ENCODE assay signal across 8 mouse cellular contexts in genomic region chr4:46390390-46390970, GRCm38 (mm10). TPM values are rescaled to one million over a fixed set of nuclear protein-coding genes. Genes with fewer than 3 reads are reported as not detected.
DNase-seq lines count a peak whose midpoint lies in the region; ATAC-seq and TF ChIP-seq lines count a peak whose summit lies in the region.

No protein-coding gene starts in this region.

- peaks cover 4% of the 10 kb centered on the region; the same call in 1 of the 2 replicates for H3K4me1 ChIP-seq in hindbrain, postnatal 0 days (ENCODE audit: insufficient read depth, low read length)

- peaks cover 3% of the 10 kb centered on the region; the same call in 1 of the 2 replicates for H3K36me3 ChIP-seq in hindbrain, postnatal 0 days (ENCODE audit: insufficient read depth, low read length)

- DNase-seq in WW6 (ENCODE audit: low read depth, low spot score) = peak; percentile 73
- peak; percentile 77 to 81 for DNase-seq in cerebellum, postnatal 36 days
- DNase-seq in gastrocnemius, adult 2 months = peak; percentile 79
- DNase-seq in hindbrain, postnatal 0 days (ENCODE audit: low spot score) = peak; percentile 88
- DNase-seq in left cerebral cortex, adult 18-20 months (ENCODE audit: low spot score in 2 of 2) = peak; percentile 61 to 68
- peak; percentile 76 to 90 for DNase-seq in lung, postnatal 4 days
- DNase-seq in retina, postnatal 7 days (ENCODE audit: low read depth, low spot score) = peak; percentile 69
- peak; percentile 43 for DNase-seq in urinary bladder, adult 2 months (ENCODE audit: low spot score)

- no peak for ATAC-seq in hindbrain, postnatal 0 days

- peak; percentile 89 for TF ChIP-seq CTCF in gastrocnemius, adult 2 months (IDR thresholded peaks at IDR 0.05)
- TF ChIP-seq CTCF in hindbrain, postnatal 0 days (IDR thresholded peaks at IDR 0.05; ENCODE audit: low read depth) = peak; percentile 84

- peak overlapping the region; percentile 99 for H3K27ac ChIP-seq in gastrocnemius, adult 2 months
- no peak overlapping the region for H3K27ac ChIP-seq in hindbrain, postnatal 0 days

- 22% methylated on average over 9 of the region's 9 CpGs for WGBS in hindbrain, postnatal 0 days

- intact Hi-C loops in gastrocnemius, adult 2 months (cut with DNase I) = loop anchor here (2.0 to 5.0 kb wide), 2 partner anchors 60 to 107 kb away; partner anchors contain the start of gene Anp32b

- no peak overlapping the region for H3K9ac ChIP-seq in hindbrain, postnatal 0 days (replicated peaks; ENCODE audit: low read length)

- peak overlapping the region; percentile 60 for H3K4me2 ChIP-seq in hindbrain, postnatal 0 days (ENCODE audit: low read depth, low read length)

- H3K4me3 ChIP-seq in gastrocnemius, adult 2 months = peak overlapping the region; percentile 87
- no peak overlapping the region for H3K4me3 ChIP-seq in hindbrain, postnatal 0 days (ENCODE audit: low read length)

- H3K9me3 ChIP-seq in hindbrain, postnatal 0 days (ENCODE audit: low read length) = no peaks in the 10 kb centered on the region

- H3K27me3 ChIP-seq in hindbrain, postnatal 0 days (ENCODE audit: insufficient read depth, low read length) = no peaks in the 10 kb centered on the region

RNA-seq across cellular contexts. Expression of gene Trmo, which starts 1.2 kb away (rescaled TPM):
- total RNA-seq in gastrocnemius, adult 2 months (2021) = 1 to 10 TPM; 2.8 to 3.0 TPM
- total RNA-seq in hindbrain, postnatal 0 days (2014; rRNA removed) = 8.2 and 9.2 TPM in 2 replicates
- 3.9 and 5.6 TPM in 2 replicates for polyA plus RNA-seq in hindbrain, postnatal 0 days (2015; fragmentation: Nextera tagmentation; extraction: Ambion mirVana)
- total RNA-seq in left cerebral cortex, adult 18-20 months (2021) = 1 to 10 TPM; 3.7 to 4.3 TPM
- 4.7 and 6.3 TPM in 2 replicates for polyA plus RNA-seq in urinary bladder, adult 2 months (2012; rRNA removed)

RNA-seq across cellular contexts. Expression of gene Hemgn, which starts 22.8 kb away (rescaled TPM):
- not detected for total RNA-seq in gastrocnemius, adult 2 months (2021)
- total RNA-seq in hindbrain, postnatal 0 days (2014; rRNA removed) = not detected in 2 replicates
- polyA plus RNA-seq in hindbrain, postnatal 0 days (2015; fragmentation: Nextera tagmentation; extraction: Ambion mirVana) = not detected in 2 replicates
- not detected for total RNA-seq in left cerebral cortex, adult 18-20 months (2021)
- 0.06 and 0.07 TPM in 2 replicates for polyA plus RNA-seq in urinary bladder, adult 2 months (2012; rRNA removed)

RNA-seq across cellular contexts. Expression of gene Foxe1, which starts 47.1 kb away (rescaled TPM):
- total RNA-seq in gastrocnemius, adult 2 months (2021) = not detected
- not detected in 2 replicates for total RNA-seq in hindbrain, postnatal 0 days (2014; rRNA removed)
- polyA plus RNA-seq in hindbrain, postnatal 0 days (2015; fragmentation: Nextera tagmentation; extraction: Ambion mirVana) = not detected in 2 replicates
- not detected for total RNA-seq in left cerebral cortex, adult 18-20 months (2021)
- not detected in 2 replicates for polyA plus RNA-seq in urinary bladder, adult 2 months (2012; rRNA removed)
